Mouse (Mus musculus) erythroblast, embryonic 14.5 days (primary cell): Measurements from ENCODE around the gene Kpna6.

Experiments
- GATA1 ChIP-seq: IDR thresholded peaks from 2 replicates; pipeline ENCODE4 v1.6.1; 2012; ENCODE audit warnings: low read length, inconsistent platforms, mixed read lengths
- TAL1 ChIP-seq: IDR thresholded peaks from 3 replicates; pipeline ENCODE4 v1.6.1; 2012; ENCODE audit warnings: low read length, inconsistent platforms, mixed read lengths

DNA sequence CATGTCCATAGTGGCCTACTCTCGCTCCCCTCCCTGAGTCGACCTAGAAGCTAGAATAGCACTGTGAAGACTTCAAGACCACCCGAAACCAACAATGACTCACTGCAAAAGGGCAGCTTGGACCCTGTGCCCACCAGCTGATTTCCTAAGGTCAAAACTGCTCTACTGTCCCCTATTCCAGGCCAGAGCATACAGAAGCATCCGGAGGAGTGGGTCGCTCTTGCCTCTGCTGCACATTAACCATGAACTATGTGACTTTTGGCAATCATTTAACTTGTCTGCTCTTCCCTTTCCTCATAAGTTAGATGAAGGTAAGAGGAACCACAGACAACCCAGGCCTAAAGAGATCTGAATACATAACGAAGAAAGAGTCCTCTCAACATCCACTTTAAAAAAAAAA lies 12.0 kb upstream of the Kpna6 start:
- TF ChIP-seq GATA1 (no peak), TAL1 (no peak)
